Mouse (Mus musculus): ENCODE measurements around the gene Sdc1.

- TF ChIP-seq BHLHE40 (IDR thresholded peaks at IDR 0.05; ENCODE audit: low read depth, low read length) (no peak), NELFE (IDR thresholded peaks at IDR 0.05; ENCODE audit: low read depth, low read length) (no peak), CTCF (conservative IDR thresholded peaks at IDR 0.05 in 1 of 2, IDR thresholded peaks at IDR 0.05 in 1 of 2; ENCODE audit: low read depth in 2 of 2, low read length in 2 of 2) (no peak), POLR2A (IDR thresholded peaks at IDR 0.05; ENCODE audit: low read depth, low read length) (no peak), JUND (conservative IDR thresholded peaks at IDR 0.05; ENCODE audit: low read depth, low read length) (no peak), ZMIZ1 (IDR thresholded peaks at IDR 0.05; ENCODE audit: low read depth, low read length) (no peak), EP300 (IDR thresholded peaks at IDR 0.05; ENCODE audit: low read length) (no peak), CHD2 (IDR thresholded peaks at IDR 0.05; ENCODE audit: low read length) (no peak), JUN (IDR thresholded peaks at IDR 0.05; ENCODE audit: insufficient read depth, low read depth, low read length) (no peak)
Observed at GRCm38 (mm10) chr12:8771844-8772380, 789 bp downstream of the Sdc1 start.

All from CH12.LX (cell line).